ENCODE assay signal across 18 mouse cellular contexts in the genomic region with DNA sequence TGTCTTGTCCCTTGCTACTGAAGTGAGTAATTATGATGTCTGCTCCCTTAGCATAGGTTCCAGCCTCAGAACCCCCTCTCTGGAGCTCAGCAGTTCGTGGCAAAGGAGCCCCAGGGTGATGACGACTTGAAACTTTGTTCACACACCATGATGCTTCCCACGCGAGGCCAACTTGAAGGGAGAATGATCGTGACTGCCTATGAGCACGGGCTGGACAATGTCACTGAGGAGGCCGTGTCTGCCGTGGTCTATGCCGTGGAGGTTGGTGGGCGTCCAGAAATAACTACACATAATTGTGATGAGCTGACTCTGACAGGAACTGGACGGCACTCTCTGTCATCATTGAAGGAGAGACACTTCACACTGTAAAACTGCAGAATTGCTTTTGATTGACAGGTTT. TPM values are rescaled to one million over a fixed set of nuclear protein-coding genes. Genes with fewer than 3 reads are reported as not detected.
A peak's percentile ranks its signal among the peaks of the same experiment; 100 is the strongest.
DNase-seq lines count a peak whose midpoint lies in the region; ATAC-seq lines count a peak whose summit lies in the region.
"Had no signal": no experiment of that assay in that cellular context is flagged by ENCODE, and none has a peak within 500 bp of the region (broad histone marks: within the 10 kb centered on the region; RNA-seq: fewer than 3 reads in every experiment).

No protein-coding gene starts in this region.

- peak; percentile 10 for DNase-seq in forebrain, embryonic 10.5 days (ENCODE audit: extremely low spot score, low spot score)
- no peak for DNase-seq in heart, postnatal 4 days
- peak; percentile 33 for DNase-seq in midbrain, embryonic 11.5 days (ENCODE audit: low spot score, missing footprints)
- DNase-seq in midbrain, embryonic 14.5 days: no peak
- DNase-seq in cerebellum, postnatal 36 days: no peak
- DNase-seq: adrenal gland, postnatal 25 days; cerebellum, adult 9-11 months; gastrocnemius, adult 2 months; gastrocnemius, postnatal 25 days had no signal

- H3K4me2 ChIP-seq in forebrain, embryonic 16.5 days (ENCODE audit: low read length): no peak overlapping the region
- no peak overlapping the region for H3K4me2 ChIP-seq in heart, embryonic 13.5 days
- H3K4me2 ChIP-seq in midbrain, embryonic 11.5 days: no peak overlapping the region
- H3K4me2 ChIP-seq in midbrain, embryonic 14.5 days (ENCODE audit: low read length): no peak overlapping the region
- H3K4me2 ChIP-seq: forebrain, embryonic 15.5 days; hindbrain, embryonic 12.5 days had no signal

- H3K36me3 ChIP-seq in forebrain, embryonic 10.5 days (replicated peaks): peaks cover 100% of the 10 kb centered on the region
- H3K36me3 ChIP-seq in forebrain, embryonic 16.5 days (ENCODE audit: control insufficient read depth, insufficient read depth): peaks cover 36% of the 10 kb centered on the region
- H3K36me3 ChIP-seq in heart, embryonic 13.5 days: peaks cover 100% of the 10 kb centered on the region
- peaks cover 25% of the 10 kb centered on the region for H3K36me3 ChIP-seq in midbrain, embryonic 11.5 days (ENCODE audit: control insufficient read depth, insufficient read depth, low read length)
- H3K36me3 ChIP-seq in midbrain, embryonic 14.5 days (ENCODE audit: control insufficient read depth, insufficient read depth, low read length): peaks cover 99% of the 10 kb centered on the region

- ATAC-seq in forebrain, embryonic 16.5 days: no peak
- ATAC-seq in heart, embryonic 13.5 days (ENCODE audit: extremely low read depth, insufficient number of reproducible peaks, low FRiP score, low TSS enrichment): no peak
- ATAC-seq in midbrain, embryonic 11.5 days (ENCODE audit: low FRiP score): no peak
- no peak for ATAC-seq in midbrain, embryonic 14.5 days (ENCODE audit: low FRiP score, low TSS enrichment)
- ATAC-seq: forebrain, embryonic 15.5 days; hindbrain, embryonic 16.5 days; inflammation-experienced regulatory T-cells, adult 6 months; intestine, postnatal 0 days had no signal

- no peaks in the 10 kb centered on the region for H3K9me3 ChIP-seq in forebrain, embryonic 10.5 days
- H3K9me3 ChIP-seq in forebrain, embryonic 16.5 days (ENCODE audit: control insufficient read depth, low read length): no peaks in the 10 kb centered on the region
- no peaks in the 10 kb centered on the region for H3K9me3 ChIP-seq in heart, embryonic 13.5 days
- H3K9me3 ChIP-seq in midbrain, embryonic 11.5 days (ENCODE audit: control insufficient read depth, low read length): no peaks in the 10 kb centered on the region
- no peaks in the 10 kb centered on the region for H3K9me3 ChIP-seq in midbrain, embryonic 14.5 days (ENCODE audit: control insufficient read depth, low read length)
- H3K9me3 ChIP-seq: embryonic facial prominence, embryonic 10.5 days; forebrain, embryonic 15.5 days; heart, embryonic 10.5 days; hindbrain, embryonic 12.5 days had no signal

- no peaks in the 10 kb centered on the region for H3K4me1 ChIP-seq in forebrain, embryonic 10.5 days
- peaks cover 4% of the 10 kb centered on the region for H3K4me1 ChIP-seq in forebrain, embryonic 16.5 days (replicated peaks; ENCODE audit: control insufficient read depth, insufficient read depth, low read length)
- peaks cover 17% of the 10 kb centered on the region for H3K4me1 ChIP-seq in heart, embryonic 13.5 days
- H3K4me1 ChIP-seq in midbrain, embryonic 11.5 days (ENCODE audit: control insufficient read depth, insufficient read depth, low read length): no peaks in the 10 kb centered on the region
- H3K4me1 ChIP-seq in midbrain, embryonic 14.5 days (ENCODE audit: control insufficient read depth, insufficient read depth, low read length): no peaks in the 10 kb centered on the region
- H3K4me1 ChIP-seq: embryonic facial prominence, embryonic 10.5 days; forebrain, embryonic 15.5 days; heart, embryonic 10.5 days; hindbrain, embryonic 12.5 days had no signal

- H3K27ac ChIP-seq in forebrain, embryonic 10.5 days: no peak overlapping the region
- H3K27ac ChIP-seq in forebrain, embryonic 16.5 days (ENCODE audit: low read length): no peak overlapping the region
- peak overlapping the region; percentile 17 for H3K27ac ChIP-seq in heart, embryonic 13.5 days (replicated peaks)
- no peak overlapping the region for H3K27ac ChIP-seq in midbrain, embryonic 11.5 days (ENCODE audit: low read depth, low read length)
- no peak overlapping the region for H3K27ac ChIP-seq in midbrain, embryonic 14.5 days (replicated peaks; ENCODE audit: low read depth, low read length)
- H3K27ac ChIP-seq: embryonic facial prominence, embryonic 10.5 days; forebrain, embryonic 15.5 days; gastrocnemius, adult 2 months; heart, embryonic 10.5 days; hindbrain, embryonic 12.5 days had no signal

- WGBS in forebrain, embryonic 10.5 days: 95% methylated on average over 11 of the region's 11 CpGs
- WGBS in forebrain, embryonic 16.5 days: 93% methylated on average over 11 of the region's 11 CpGs
- 56% methylated on average over 11 of the region's 11 CpGs for WGBS in heart, embryonic 13.5 days
- 93% methylated on average over 11 of the region's 11 CpGs for WGBS in midbrain, embryonic 11.5 days
- 96% methylated on average over 11 of the region's 11 CpGs for WGBS in midbrain, embryonic 14.5 days

- H3K9ac ChIP-seq in forebrain, embryonic 16.5 days (replicated peaks; ENCODE audit: low read depth, low read length): no peak overlapping the region
- no peak overlapping the region for H3K9ac ChIP-seq in heart, embryonic 13.5 days
- no peak overlapping the region for H3K9ac ChIP-seq in midbrain, embryonic 11.5 days (ENCODE audit: low read length)
- H3K9ac ChIP-seq in midbrain, embryonic 14.5 days (replicated peaks; ENCODE audit: low read length): no peak overlapping the region
- H3K9ac ChIP-seq: forebrain, embryonic 15.5 days; hindbrain, embryonic 12.5 days had no signal

- H3K4me3 ChIP-seq in forebrain, embryonic 10.5 days: no peak overlapping the region
- H3K4me3 ChIP-seq in forebrain, embryonic 16.5 days (replicated peaks; ENCODE audit: low read length): no peak overlapping the region
- H3K4me3 ChIP-seq in heart, embryonic 13.5 days: no peak overlapping the region
- H3K4me3 ChIP-seq in midbrain, embryonic 11.5 days (ENCODE audit: low read depth, low read length): no peak overlapping the region
- H3K4me3 ChIP-seq in midbrain, embryonic 14.5 days (replicated peaks; ENCODE audit: low read depth, low read length): no peak overlapping the region
- H3K4me3 ChIP-seq: embryonic facial prominence, embryonic 10.5 days; forebrain, embryonic 15.5 days; gastrocnemius, adult 2 months; heart, embryonic 10.5 days; hindbrain, embryonic 12.5 days had no signal

- no peaks in the 10 kb centered on the region for H3K27me3 ChIP-seq in forebrain, embryonic 10.5 days (ENCODE audit: poor library complexity, severe bottlenecking)
- no peaks in the 10 kb centered on the region for H3K27me3 ChIP-seq in forebrain, embryonic 16.5 days (replicated peaks; ENCODE audit: control insufficient read depth, insufficient read depth, low read length)
- H3K27me3 ChIP-seq in heart, embryonic 13.5 days (replicated peaks): no peaks in the 10 kb centered on the region
- H3K27me3 ChIP-seq in midbrain, embryonic 11.5 days (ENCODE audit: control insufficient read depth, insufficient read depth, low read length): no peaks in the 10 kb centered on the region
- no peaks in the 10 kb centered on the region for H3K27me3 ChIP-seq in midbrain, embryonic 14.5 days (ENCODE audit: control insufficient read depth, insufficient read depth, low read length)
- H3K27me3 ChIP-seq: forebrain, embryonic 15.5 days; hindbrain, embryonic 12.5 days had no signal

RNA-seq across cellular contexts. Expression of a gene that starts 9.6 kb away (rescaled TPM):
- polyA plus RNA-seq in forebrain, embryonic 10.5 days (2016; fragmentation: Nextera tagmentation; extraction: Ambion mirVana): 66.8 and 69.4 TPM in 2 replicates
- polyA plus RNA-seq in forebrain, embryonic 16.5 days (2015; fragmentation: Nextera tagmentation; extraction: Ambion mirVana): 106 and 112 TPM in 2 replicates
- polyA plus RNA-seq in heart, embryonic 13.5 days (2015; fragmentation: Nextera tagmentation; extraction: Ambion mirVana): 30.6 and 34.7 TPM in 2 replicates
- total RNA-seq in heart, postnatal 4 days (2021): 10 to 100 TPM; 17.7 to 18.1 TPM
- 70.5 and 73.5 TPM in 2 replicates for polyA plus RNA-seq in midbrain, embryonic 11.5 days (2014; fragmentation: Nextera tagmentation; extraction: Ambion mirVana)
- 94.3 and 99.7 TPM in 2 replicates for polyA plus RNA-seq in midbrain, embryonic 14.5 days (2014; fragmentation: Nextera tagmentation; extraction: Ambion mirVana)

RNA-seq across cellular contexts. Expression of a gene that starts 21.2 kb away (rescaled TPM):
- 30.5 and 31.0 TPM in 2 replicates for polyA plus RNA-seq in forebrain, embryonic 10.5 days (2016; fragmentation: Nextera tagmentation; extraction: Ambion mirVana)
- polyA plus RNA-seq in forebrain, embryonic 16.5 days (2015; fragmentation: Nextera tagmentation; extraction: Ambion mirVana): 45.3 and 48.1 TPM in 2 replicates
- polyA plus RNA-seq in heart, embryonic 13.5 days (2015; fragmentation: Nextera tagmentation; extraction: Ambion mirVana): 9.6 and 9.8 TPM in 2 replicates
- 10 to 100 TPM; 24.5 to 29.2 TPM for total RNA-seq in heart, postnatal 4 days (2021)
- polyA plus RNA-seq in midbrain, embryonic 11.5 days (2014; fragmentation: Nextera tagmentation; extraction: Ambion mirVana): 39.8 and 41.6 TPM in 2 replicates
- polyA plus RNA-seq in midbrain, embryonic 14.5 days (2014; fragmentation: Nextera tagmentation; extraction: Ambion mirVana): 32.2 and 49.0 TPM in 2 replicates

Comparison
In these comparisons a context has a peak if more than half of its experiments do, and no peak if none do; other contexts are left out.
1. DNase-seq: peak in forebrain, embryonic 10.5 days (single experiment) and midbrain, embryonic 11.5 days (single experiment); none in heart, postnatal 4 days (single experiment), midbrain, embryonic 14.5 days (single experiment) and cerebellum, postnatal 36 days (0 of 2).